19 mouse cellular contexts compared by ENCODE assay signal in genomic region chr7:127870136-127870821, GRCm38 (mm10). TPM values are rescaled to one million over a fixed set of nuclear protein-coding genes. Genes with fewer than 3 reads are reported as not detected.
DNase-seq lines count a peak whose midpoint lies in the region; ATAC-seq and TF ChIP-seq lines count a peak whose summit lies in the region.
"Had no signal": no experiment of that assay in that cellular context is flagged by ENCODE, and none has a peak within 500 bp of the region (broad histone marks: within the 10 kb centered on the region; RNA-seq: fewer than 3 reads in every experiment).

No protein-coding gene starts in this region.

- H3K27me3 ChIP-seq in liver, embryonic 14.5 days (ENCODE audit: control insufficient read depth, insufficient read depth, low read length) = peaks cover 1% of the 10 kb centered on the region; the same call in 1 of the 2 replicates
- H3K27me3 ChIP-seq in liver, embryonic 11.5 days (replicated peaks; ENCODE audit: control insufficient read depth, insufficient read depth, low read length) = no peaks in the 10 kb centered on the region
- H3K27me3 ChIP-seq: limb, embryonic 12.5 days; lung, embryonic 15.5 days; stomach, embryonic 15.5 days had no signal

- no peak overlapping the region for H3K4me3 ChIP-seq in liver, embryonic 14.5 days (ENCODE audit: insufficient read depth in 1 of 2, low read depth in 2 of 2, low read length in 2 of 2)
- H3K4me3 ChIP-seq in liver, embryonic 11.5 days (ENCODE audit: low read depth, low read length) = no peak overlapping the region
- H3K4me3 ChIP-seq: limb, embryonic 12.5 days; lung, embryonic 15.5 days; stomach, embryonic 15.5 days had no signal

- no peaks in the 10 kb centered on the region for H3K9me3 ChIP-seq in liver, embryonic 14.5 days (ENCODE audit: control insufficient read depth, low read length)
- no peaks in the 10 kb centered on the region for H3K9me3 ChIP-seq in liver, embryonic 11.5 days (ENCODE audit: control insufficient read depth, low read length)
- H3K9me3 ChIP-seq: limb, embryonic 12.5 days; lung, embryonic 15.5 days; stomach, embryonic 15.5 days had no signal

- peak; percentile 12 for DNase-seq in embryo, embryonic 10.5 days (ENCODE audit: low spot score)
- no peak for DNase-seq in embryo, embryonic 11 days
- no peak for DNase-seq in liver, embryonic 14.5 days (ENCODE audit: low read depth in 3 of 3, low spot score in 3 of 3)
- DNase-seq in liver, embryonic 11.5 days (ENCODE audit: low spot score) = no peak
- peak; percentile 64 for DNase-seq in ES-CJ7 (ENCODE audit: low read depth, low spot score)
- no peak for DNase-seq in left cerebral cortex, adult 18-20 months (ENCODE audit: low spot score in 2 of 2)
- DNase-seq in c-Kit-positive CD71-positive TER-119-positive erythroid progenitor cells, embryonic 14.5 days (ENCODE audit: low spot score) = no peak
- DNase-seq: cerebellum, adult 9-11 months; heart, adult 11 months; heart, postnatal 10 days; kidney, postnatal 14 days; right cerebral cortex, postnatal 4 days had no signal

- peak; percentile 53 for TF ChIP-seq CTCF in liver, embryonic 14.5 days (IDR thresholded peaks at IDR 0.05; ENCODE audit: low read depth)

- H3K4me2 ChIP-seq in liver, embryonic 14.5 days (ENCODE audit: low read depth) = no peak overlapping the region
- H3K4me2 ChIP-seq in liver, embryonic 11.5 days = no peak overlapping the region
- H3K4me2 ChIP-seq: limb, embryonic 12.5 days; lung, embryonic 15.5 days; stomach, embryonic 15.5 days had no signal

- peaks cover 10% of the 10 kb centered on the region for H3K36me3 ChIP-seq in liver, embryonic 14.5 days (replicated peaks; ENCODE audit: control insufficient read depth, insufficient read depth, low read depth)
- H3K36me3 ChIP-seq in liver, embryonic 11.5 days (ENCODE audit: control insufficient read depth, insufficient read depth, low read length) = peaks cover 30% of the 10 kb centered on the region

- H3K27ac ChIP-seq in liver, embryonic 14.5 days = no peak overlapping the region
- no peak overlapping the region for H3K27ac ChIP-seq in liver, embryonic 11.5 days (ENCODE audit: low read depth, low read length)
- H3K27ac ChIP-seq: limb, embryonic 12.5 days; lung, embryonic 15.5 days had no signal

- H3K9ac ChIP-seq in liver, embryonic 14.5 days (replicated peaks) = no peak overlapping the region
- H3K9ac ChIP-seq in liver, embryonic 11.5 days (ENCODE audit: low read depth, low read length) = no peak overlapping the region
- H3K9ac ChIP-seq: limb, embryonic 12.5 days; lung, embryonic 15.5 days; stomach, embryonic 15.5 days had no signal

- no peak for TF ChIP-seq EP300 in liver, embryonic 14.5 days (IDR thresholded peaks at IDR 0.05; ENCODE audit: low read depth)

- ATAC-seq in liver, embryonic 14.5 days (ENCODE audit: insufficient read depth) = no peak
- ATAC-seq in liver, embryonic 11.5 days (replicated peaks; ENCODE audit: low FRiP score) = no peak; the same call in 1 of the 2 replicates
- peak; percentile 41; the same call in 1 of the 2 replicates for ATAC-seq in megakaryocyte progenitor cell, adult 5-6 weeks (replicated peaks; ENCODE audit: poor library complexity)
- ATAC-seq: inflammation-experienced regulatory T-cells, adult 6 months had no signal

- H3K4me1 ChIP-seq in liver, embryonic 14.5 days (replicated peaks; ENCODE audit: control insufficient read depth in 2 of 2, insufficient read depth in 2 of 2, low read length in 1 of 2) = peaks cover 13 to 15% of the 10 kb centered on the region in 2 experiments
- peaks cover 15% of the 10 kb centered on the region for H3K4me1 ChIP-seq in liver, embryonic 11.5 days (replicated peaks; ENCODE audit: control insufficient read depth, insufficient read depth, low read length)

- WGBS in liver, embryonic 14.5 days (ENCODE audit: insufficient replicate concordance) = 53% methylated on average over 5 of the region's 5 CpGs
- 73% methylated on average over 5 of the region's 5 CpGs for WGBS in liver, embryonic 11.5 days

RNA-seq across cellular contexts. Expression of gene Zfp646, which starts 5.7 kb away (rescaled TPM):
- polyA plus RNA-seq in liver, embryonic 14.5 days (2012; rRNA removed) = 5.8 and 6.7 TPM in 2 replicates
- 4.6 and 5.1 TPM in 2 replicates for polyA plus RNA-seq in liver, embryonic 14.5 days (2014; fragmentation: Nextera tagmentation; extraction: Ambion mirVana)
- 15.1 and 15.8 TPM in 2 replicates for polyA plus RNA-seq in liver, embryonic 11.5 days (2014; fragmentation: Nextera tagmentation; extraction: Ambion mirVana)
- total RNA-seq in megakaryocyte progenitor cell, adult 5-6 weeks (2015) = 18.7 and 19.4 TPM in 2 replicates
- 31.6 and 38.2 TPM in 2 replicates for total RNA-seq in megakaryocyte progenitor cell, adult 5-6 weeks (2017)
- 10 to 100 TPM; 31.0 TPM for total RNA-seq in left cerebral cortex, adult 18-20 months (2021)

RNA-seq across cellular contexts. Expression of gene Zfp668, which starts 6.3 kb away (rescaled TPM):
- polyA plus RNA-seq in liver, embryonic 14.5 days (2012; rRNA removed) = 3.0 TPM in 2 replicates
- polyA plus RNA-seq in liver, embryonic 14.5 days (2014; fragmentation: Nextera tagmentation; extraction: Ambion mirVana) = 3.9 and 4.3 TPM in 2 replicates
- 15.2 and 15.9 TPM in 2 replicates for polyA plus RNA-seq in liver, embryonic 11.5 days (2014; fragmentation: Nextera tagmentation; extraction: Ambion mirVana)
- 5.7 and 7.4 TPM in 2 replicates for total RNA-seq in megakaryocyte progenitor cell, adult 5-6 weeks (2015)
- 2.9 and 6.7 TPM in 2 replicates for total RNA-seq in megakaryocyte progenitor cell, adult 5-6 weeks (2017)
- total RNA-seq in left cerebral cortex, adult 18-20 months (2021) = 10 to 100 TPM; 19.5 to 20.5 TPM

RNA-seq across cellular contexts. Expression of gene Prss53, which starts 20.5 kb away (rescaled TPM):
- polyA plus RNA-seq in liver, embryonic 14.5 days (2012; rRNA removed) = 0.38 and 0.48 TPM in 2 replicates
- 0.05 and 0.29 TPM in 2 replicates for polyA plus RNA-seq in liver, embryonic 14.5 days (2014; fragmentation: Nextera tagmentation; extraction: Ambion mirVana)
- polyA plus RNA-seq in liver, embryonic 11.5 days (2014; fragmentation: Nextera tagmentation; extraction: Ambion mirVana) = 0.40 and 0.48 TPM in 2 replicates
- total RNA-seq in megakaryocyte progenitor cell, adult 5-6 weeks (2015) = 0.15 and 0.39 TPM in 2 replicates
- total RNA-seq in megakaryocyte progenitor cell, adult 5-6 weeks (2017) = not detected in 2 replicates
- total RNA-seq in left cerebral cortex, adult 18-20 months (2021) = 1 to 10 TPM; 2.2 to 2.7 TPM

RNA-seq across cellular contexts. Expression of gene Gm21974, which starts 25.0 kb away (rescaled TPM):
- not detected in 2 replicates for polyA plus RNA-seq in liver, embryonic 14.5 days (2012; rRNA removed)
- polyA plus RNA-seq in liver, embryonic 14.5 days (2014; fragmentation: Nextera tagmentation; extraction: Ambion mirVana) = not detected in 2 replicates
- polyA plus RNA-seq in liver, embryonic 11.5 days (2014; fragmentation: Nextera tagmentation; extraction: Ambion mirVana) = 0.08 TPM in 1 of 2 replicates, not detected in the other
- total RNA-seq in megakaryocyte progenitor cell, adult 5-6 weeks (2015) = not detected in 2 replicates
- not detected in 2 replicates for total RNA-seq in megakaryocyte progenitor cell, adult 5-6 weeks (2017)
- total RNA-seq in left cerebral cortex, adult 18-20 months (2021) = not detected
- total RNA-seq: heart, postnatal 10 days; layer of hippocampus, postnatal 25 days had no signal
- polyA plus RNA-seq: inflammation-experienced regulatory T-cells, adult 6 months; limb, embryonic 12.5 days; lung, embryonic 15.5 days; stomach, embryonic 15.5 days; urinary bladder, adult 2 months had no signal

RNA-seq across cellular contexts. Expression of gene Vkorc1, which starts 25.1 kb away (rescaled TPM):
- 74.0 and 104 TPM in 2 replicates for polyA plus RNA-seq in liver, embryonic 14.5 days (2012; rRNA removed)
- polyA plus RNA-seq in liver, embryonic 14.5 days (2014; fragmentation: Nextera tagmentation; extraction: Ambion mirVana) = 107 and 116 TPM in 2 replicates
- polyA plus RNA-seq in liver, embryonic 11.5 days (2014; fragmentation: Nextera tagmentation; extraction: Ambion mirVana) = 108 and 110 TPM in 2 replicates
- total RNA-seq in megakaryocyte progenitor cell, adult 5-6 weeks (2015) = 125 and 145 TPM in 2 replicates
- total RNA-seq in megakaryocyte progenitor cell, adult 5-6 weeks (2017) = 30.7 and 39.6 TPM in 2 replicates
- 10 to 100 TPM; 21.3 to 24.0 TPM for total RNA-seq in left cerebral cortex, adult 18-20 months (2021)

Comparison
In these comparisons a context has a peak if more than half of its experiments do, and no peak if none do; other contexts are left out.
1. DNase-seq: peak in embryo, embryonic 10.5 days (single experiment) and ES-CJ7 (single experiment); none in embryo, embryonic 11 days (single experiment), liver, embryonic 14.5 days (0 of 3), liver, embryonic 11.5 days (single experiment), left cerebral cortex, adult 18-20 months (0 of 2) and c-Kit-positive CD71-positive TER-119-positive erythroid progenitor cells, embryonic 14.5 days (single experiment).